Comparison of ENCODE assay signal across 2 mouse cellular contexts in genomic region chr12:112593951-112594915, GRCm38 (mm10).
TF ChIP-seq lines count a peak whose summit lies in the region.

No protein-coding gene starts in this region.

TF ChIP-seq in MEL, 35 proteins besides CTCF, POLR2A, EP300 and RAD21 (continued from another document):
- TF ChIP-seq USF1 (IDR thresholded peaks at IDR 0.05; ENCODE audit: low read depth, low read length) (peak; percentile 41; the same call in 1 of the 2 replicates), MAX (IDR thresholded peaks at IDR 0.05; ENCODE audit: low read length) (peak; percentile 77), NELFE (IDR thresholded peaks at IDR 0.05; ENCODE audit: low read depth, low read length) (peak; percentile 21), MXI1 (IDR thresholded peaks at IDR 0.05; ENCODE audit: low read depth, low read length) (peak; percentile 45; the same call in 1 of the 2 replicates), JUND (IDR thresholded peaks at IDR 0.05; ENCODE audit: low read depth, low read length) (peak; percentile 26; the same call in 1 of the 2 replicates), TBP (IDR thresholded peaks at IDR 0.05; ENCODE audit: low read depth, low read length) (peak; percentile 40; the same call in 1 of the 2 replicates), UBTF (IDR thresholded peaks at IDR 0.05; ENCODE audit: borderline replicate concordance, insufficient read depth, low read depth, low read length) (no peak), MEF2A (IDR thresholded peaks at IDR 0.05; ENCODE audit: extremely low read depth, insufficient replicate concordance, low read depth, low read length, poor library complexity, severe bottlenecking) (no peak), MYC (IDR thresholded peaks at IDR 0.05; ENCODE audit: low read depth, low read length) (peak; percentile 68), GATA1 (IDR thresholded peaks at IDR 0.05; ENCODE audit: low read depth, low read length) (no peak), ZC3H11A (IDR thresholded peaks at IDR 0.05; ENCODE audit: low read depth, low read length) (no peak), USF2 (IDR thresholded peaks at IDR 0.05; ENCODE audit: borderline replicate concordance in 1 of 2, insufficient read depth in 1 of 2, low read depth in 1 of 2, low read length in 2 of 2) (0 out of 4 replicates have a peak, but pooled peaks of 1 of the 2 experiments have one; percentile 3), ZMIZ1 (IDR thresholded peaks at IDR 0.05; ENCODE audit: low read depth, low read length) (peak; percentile 48; the same call in 1 of the 2 replicates), MAZ (IDR thresholded peaks at IDR 0.05; ENCODE audit: low read depth, low read length) (peak; percentile 17), SIN3A (IDR thresholded peaks at IDR 0.05; ENCODE audit: low read length) (peak; percentile 17)

TF ChIP-seq in myocyte, 11 proteins besides CTCF, POLR2A, EP300 and RAD21 (continued from another document):
- TF ChIP-seq MYOG (IDR thresholded peaks at IDR 0.05; ENCODE audit: control insufficient read depth in 1 of 3, insufficient read depth in 1 of 3, insufficient read length in 2 of 3, low read depth in 2 of 3), result no peak
